Mouse (Mus musculus) forebrain, embryonic 14.5 days (tissue): ENCODE results near the gene Armh1. TPM values are rescaled to one million over a fixed set of nuclear protein-coding genes. Genes with fewer than 3 reads are reported as not detected.

Experiments used
- polyA plus RNA-seq: library from polyadenylated mRNA; unstranded; fragments of >200 nt; fragmentation: Nextera tagmentation; extraction: Ambion mirVana; gene quantifications from 2 replicates; pipeline ENCODE4 v1.2.1, GENCODE M21; 2014

Gene Armh1
- polyA plus RNA-seq, 1 experiment from 2014 or later = 0.81 TPM

Other genes starting within 250 kb of the Armh1 start
- gene Eif2b3, start 232.7 kb downstream of the Armh1 start, polyA plus RNA-seq = 47.5 and 51.4 TPM in 2 replicates
- gene Ptch2, start 156.1 kb downstream of the Armh1 start, polyA plus RNA-seq = 2.4 and 3.4 TPM in 2 replicates
- 2.2 and 2.5 TPM in 2 replicates for gene Btbd19, start 126.4 kb downstream of the Armh1 start, polyA plus RNA-seq
- gene Tctex1d4, start 125.3 kb downstream of the Armh1 start, polyA plus RNA-seq = 0.25 and 0.32 TPM in 2 replicates
- gene Plk3, start 118.2 kb downstream of the Armh1 start, polyA plus RNA-seq = 7.0 and 7.1 TPM in 2 replicates
- gene Rps8, start 95.9 kb downstream of the Armh1 start, polyA plus RNA-seq = 621 and 797 TPM in 2 replicates
- 38.5 and 38.6 TPM in 2 replicates for gene Kif2c, start 69.5 kb downstream of the Armh1 start, polyA plus RNA-seq
- gene Tmem53, start 174 bp downstream of the Armh1 start, polyA plus RNA-seq = 7.2 and 8.0 TPM in 2 replicates
- 84.3 and 96.1 TPM in 2 replicates for gene Rnf220, start 244.9 kb upstream of the Armh1 start, polyA plus RNA-seq